Mouse (Mus musculus): ENCODE measurements around the gene Siah3. TPM values are rescaled to one million over a fixed set of nuclear protein-coding genes. Genes with fewer than 3 reads are reported as not detected.

The Siah3 gene
- polyA plus RNA-seq, 1 experiment from 2014 or later = 0.11 TPM

GRCm38 (mm10) chr14:75473061-75473930, 17.5 kb downstream of the Siah3 start:
- no peaks in the 10 kb centered on the region for H3K9me3 ChIP-seq (replicated peaks)
- no peaks in the 10 kb centered on the region for H3K4me1 ChIP-seq
- H3K4me3 ChIP-seq = no peak overlapping the region
- no peaks in the 10 kb centered on the region for H3K36me3 ChIP-seq
- H3K27me3 ChIP-seq (replicated peaks) = no peaks in the 10 kb centered on the region
- 64% methylated on average over 9 of the region's 9 CpGs for WGBS (ENCODE audit: insufficient replicate concordance)
- H3K9ac ChIP-seq = no peak overlapping the region
- ATAC-seq = no peak
- no peak overlapping the region for H3K4me2 ChIP-seq
- no peak overlapping the region for H3K27ac ChIP-seq

DNA sequence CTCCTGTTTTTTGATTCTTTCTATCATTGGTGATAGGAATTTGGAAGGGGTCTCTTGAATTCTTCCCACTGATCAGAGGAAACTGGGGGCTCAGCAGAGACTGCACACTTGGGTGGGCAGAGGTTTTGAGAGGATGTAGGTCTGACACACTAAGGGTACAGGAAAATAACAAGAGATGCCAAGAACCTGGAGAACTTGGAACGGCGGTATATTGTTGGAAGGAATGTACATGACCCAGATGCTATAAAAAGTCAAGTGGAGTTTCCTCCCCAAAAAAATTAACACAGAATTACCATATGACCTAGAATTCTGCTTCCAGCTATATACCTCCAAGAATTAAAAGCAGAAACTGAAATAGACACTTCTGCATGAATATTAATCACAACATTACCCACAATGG, 20.1 kb downstream of the Siah3 start:
- H3K27me3 ChIP-seq (replicated peaks) = no peaks in the 10 kb centered on the region
- WGBS (ENCODE audit: insufficient replicate concordance) = 82% methylated on average over 2 of the region's 2 CpGs
- H3K36me3 ChIP-seq = no peaks in the 10 kb centered on the region
- H3K4me3 ChIP-seq = no peak overlapping the region
- H3K9ac ChIP-seq = no peak overlapping the region
- H3K4me2 ChIP-seq = no peak overlapping the region
- no peak for ATAC-seq
- peaks cover 8% of the 10 kb centered on the region; the same call in 1 of the 2 replicates for H3K4me1 ChIP-seq
- H3K9me3 ChIP-seq (replicated peaks) = no peaks in the 10 kb centered on the region
- no peak overlapping the region for H3K27ac ChIP-seq

- H3K9ac ChIP-seq = no peak overlapping the region
- H3K36me3 ChIP-seq = no peaks in the 10 kb centered on the region
- 65% methylated on average over 15 of the region's 15 CpGs for WGBS (ENCODE audit: insufficient replicate concordance)
- no peak for ATAC-seq
- no peak overlapping the region for H3K4me2 ChIP-seq
- 0 out of 2 replicates have a peak, but pooled peaks cover 3% of the 10 kb centered on the region for H3K27me3 ChIP-seq (replicated peaks)
- no peak overlapping the region for H3K4me3 ChIP-seq
- H3K27ac ChIP-seq = no peak overlapping the region
- no peaks in the 10 kb centered on the region for H3K9me3 ChIP-seq (replicated peaks)
- H3K4me1 ChIP-seq = peaks cover 8% of the 10 kb centered on the region; the same call in 1 of the 2 replicates
Observed at GRCm38 (mm10) chr14:75482231-75483175, 26.7 kb downstream of the Siah3 start.

DNA sequence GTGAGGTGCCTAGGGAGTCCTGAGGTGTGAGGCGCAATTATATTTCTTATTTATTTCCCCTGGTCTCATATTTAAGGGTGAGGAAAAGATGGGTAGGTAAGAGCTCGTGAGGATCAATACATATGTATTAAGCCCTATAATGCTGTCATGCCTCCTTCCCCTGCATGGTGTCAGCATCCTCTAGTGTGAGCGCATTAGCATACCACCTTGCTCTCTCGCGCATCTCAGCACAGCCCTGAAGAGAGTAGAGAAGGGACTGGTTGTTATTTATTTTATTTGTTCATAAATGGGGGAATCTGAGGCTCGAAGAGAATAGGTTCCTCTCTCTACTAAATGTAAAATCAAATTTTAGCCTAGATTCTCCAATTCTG, 27.4 kb downstream of the Siah3 start:
- no peak for ATAC-seq
- WGBS (ENCODE audit: insufficient replicate concordance) = 74% methylated on average over 6 of the region's 6 CpGs
- Histone ChIP-seq H3K4me3 (no peak overlapping the region), H3K36me3 (no peaks in the 10 kb centered on the region), H3K27ac (no peak overlapping the region), H3K27me3 (replicated peaks) (0 out of 2 replicates have a peak, but pooled peaks cover 3% of the 10 kb centered on the region), H3K4me2 (no peak overlapping the region), H3K9me3 (replicated peaks) (no peaks in the 10 kb centered on the region), H3K4me1 (peaks cover 8% of the 10 kb centered on the region; the same call in 1 of the 2 replicates), H3K9ac (no peak overlapping the region)

GRCm38 (mm10) chr14:75487932-75488331, 32.1 kb downstream of the Siah3 start:
- H3K4me1 ChIP-seq = no peaks in the 10 kb centered on the region
- no peak for ATAC-seq
- no peaks in the 10 kb centered on the region for H3K27me3 ChIP-seq (replicated peaks)
- WGBS (ENCODE audit: insufficient replicate concordance) = 72% methylated on average over 7 of the region's 7 CpGs
- H3K4me2 ChIP-seq = no peak overlapping the region
- H3K4me3 ChIP-seq = no peak overlapping the region
- H3K9ac ChIP-seq = no peak overlapping the region
- no peaks in the 10 kb centered on the region for H3K36me3 ChIP-seq
- H3K9me3 ChIP-seq (replicated peaks) = no peaks in the 10 kb centered on the region
- no peak overlapping the region for H3K27ac ChIP-seq

DNA sequence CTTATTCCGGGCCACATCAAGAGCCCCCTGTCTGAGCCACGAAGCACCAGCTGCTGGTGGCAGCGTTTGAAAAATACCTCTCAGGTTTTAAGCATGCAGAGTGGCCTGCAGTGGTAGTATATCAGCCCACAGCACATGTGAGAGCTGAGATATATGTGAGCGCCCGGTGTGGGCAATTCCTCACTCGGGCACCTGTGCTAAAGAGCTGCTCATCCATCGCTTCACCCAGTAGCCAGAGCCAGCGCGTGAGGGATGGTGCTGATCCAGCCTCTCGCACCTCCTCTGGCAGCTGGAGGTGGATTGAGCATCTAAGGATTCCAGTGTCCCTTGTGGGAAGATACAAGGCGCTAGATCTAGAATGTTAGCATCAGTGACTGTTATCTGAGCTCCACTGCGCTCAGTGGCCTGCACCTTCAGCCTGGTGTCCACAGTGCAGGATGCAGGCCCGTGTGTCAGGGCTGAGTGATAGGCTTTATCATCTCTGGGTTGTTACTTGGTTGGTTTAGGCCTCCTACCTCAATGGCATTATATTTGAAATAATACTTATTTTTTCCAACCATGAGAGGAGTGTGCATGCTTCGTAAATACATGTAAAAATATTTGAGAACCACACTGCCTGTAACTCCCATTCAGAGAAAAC, 37.9 kb downstream of the Siah3 start:
- Histone ChIP-seq H3K9ac (no peak overlapping the region), H3K27ac (no peak overlapping the region), H3K4me1 (no peaks in the 10 kb centered on the region), H3K27me3 (replicated peaks) (no peaks in the 10 kb centered on the region), H3K4me3 (no peak overlapping the region), H3K9me3 (replicated peaks) (no peaks in the 10 kb centered on the region), H3K4me2 (no peak overlapping the region), H3K36me3 (no peaks in the 10 kb centered on the region)
- ATAC-seq = no peak
- WGBS (ENCODE audit: insufficient replicate concordance) = 73% methylated on average over 14 of the region's 14 CpGs

DNA sequence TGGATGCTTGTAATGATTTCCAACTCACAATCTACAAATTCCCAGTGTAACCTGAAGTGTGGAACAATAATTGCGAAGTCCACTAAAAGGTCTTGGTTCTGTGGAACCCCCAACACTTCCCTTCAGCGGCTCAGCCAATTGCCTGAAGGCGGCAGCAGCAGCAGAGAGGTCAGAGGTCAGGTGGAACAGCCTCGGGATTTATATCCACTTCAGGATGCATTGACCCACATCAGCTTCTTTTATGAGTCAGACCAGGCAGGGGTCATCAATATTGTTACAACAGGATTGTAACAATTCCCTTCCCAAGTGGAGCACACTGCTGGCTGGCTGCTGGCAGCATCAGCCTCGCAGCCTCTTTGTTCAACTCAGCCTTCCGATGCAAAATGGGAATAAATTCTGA, 39.1 kb downstream of the Siah3 start:
- Histone ChIP-seq H3K9ac (no peak overlapping the region), H3K4me2 (no peak overlapping the region), H3K9me3 (replicated peaks) (no peaks in the 10 kb centered on the region), H3K27me3 (replicated peaks) (no peaks in the 10 kb centered on the region), H3K4me3 (no peak overlapping the region), H3K36me3 (no peaks in the 10 kb centered on the region), H3K27ac (no peak overlapping the region), H3K4me1 (no peaks in the 10 kb centered on the region)
- ATAC-seq = no peak
- 71% methylated on average over 6 of the region's 6 CpGs for WGBS (ENCODE audit: insufficient replicate concordance)

DNA sequence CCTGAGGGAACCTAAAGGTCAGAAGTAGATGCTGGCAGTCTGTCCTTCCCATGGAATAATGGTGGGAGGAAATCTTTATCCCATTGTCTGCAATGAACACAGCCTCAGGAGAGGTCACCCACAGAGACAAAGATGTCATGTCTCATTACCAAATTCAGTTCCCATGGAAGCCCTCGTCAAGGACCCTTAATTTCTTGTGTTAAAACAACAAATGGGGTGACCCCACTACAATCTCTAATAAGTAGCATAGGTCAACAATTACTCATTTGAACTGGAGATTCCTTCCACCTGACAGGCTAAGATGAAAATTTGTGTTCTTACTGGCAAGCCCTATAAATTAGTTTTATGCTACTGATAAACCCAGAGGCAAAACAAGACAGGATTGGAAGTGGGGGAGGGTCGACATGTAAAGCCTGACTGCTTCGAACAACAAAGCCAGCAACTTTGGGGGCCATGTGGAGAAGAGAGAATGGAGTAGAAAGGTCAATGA, 45.8 kb downstream of the Siah3 start:
- Histone ChIP-seq H3K27me3 (replicated peaks) (no peaks in the 10 kb centered on the region), H3K9me3 (replicated peaks) (no peaks in the 10 kb centered on the region), H3K4me2 (no peak overlapping the region), H3K27ac (no peak overlapping the region), H3K36me3 (no peaks in the 10 kb centered on the region), H3K9ac (no peak overlapping the region), H3K4me3 (no peak overlapping the region), H3K4me1 (no peaks in the 10 kb centered on the region)
- ATAC-seq = no peak
- WGBS (ENCODE audit: insufficient replicate concordance) = 61% methylated on average over 3 of the region's 3 CpGs

- WGBS (ENCODE audit: insufficient replicate concordance) = 71% methylated on average over 8 of the region's 8 CpGs
- Histone ChIP-seq H3K9me3 (replicated peaks) (no peaks in the 10 kb centered on the region), H3K9ac (no peak overlapping the region), H3K4me2 (no peak overlapping the region), H3K27me3 (replicated peaks) (no peaks in the 10 kb centered on the region), H3K4me1 (no peaks in the 10 kb centered on the region), H3K36me3 (no peaks in the 10 kb centered on the region), H3K27ac (no peak overlapping the region), H3K4me3 (no peak overlapping the region)
- ATAC-seq = no peak
Observed at GRCm38 (mm10) chr14:75502446-75502845, 46.7 kb downstream of the Siah3 start.

GRCm38 (mm10) chr14:75504255-75504654, 48.5 kb downstream of the Siah3 start:
- 40% methylated on average over 2 of the region's 2 CpGs for WGBS (ENCODE audit: insufficient replicate concordance)
- H3K4me1 ChIP-seq = no peaks in the 10 kb centered on the region
- no peak for ATAC-seq
- no peak overlapping the region for H3K27ac ChIP-seq
- no peak overlapping the region for H3K9ac ChIP-seq
- H3K27me3 ChIP-seq (replicated peaks) = no peaks in the 10 kb centered on the region; the same call in 1 of the 2 replicates
- H3K4me2 ChIP-seq = no peak overlapping the region
- no peak overlapping the region for H3K4me3 ChIP-seq
- no peaks in the 10 kb centered on the region for H3K36me3 ChIP-seq
- H3K9me3 ChIP-seq (replicated peaks) = no peaks in the 10 kb centered on the region

DNA sequence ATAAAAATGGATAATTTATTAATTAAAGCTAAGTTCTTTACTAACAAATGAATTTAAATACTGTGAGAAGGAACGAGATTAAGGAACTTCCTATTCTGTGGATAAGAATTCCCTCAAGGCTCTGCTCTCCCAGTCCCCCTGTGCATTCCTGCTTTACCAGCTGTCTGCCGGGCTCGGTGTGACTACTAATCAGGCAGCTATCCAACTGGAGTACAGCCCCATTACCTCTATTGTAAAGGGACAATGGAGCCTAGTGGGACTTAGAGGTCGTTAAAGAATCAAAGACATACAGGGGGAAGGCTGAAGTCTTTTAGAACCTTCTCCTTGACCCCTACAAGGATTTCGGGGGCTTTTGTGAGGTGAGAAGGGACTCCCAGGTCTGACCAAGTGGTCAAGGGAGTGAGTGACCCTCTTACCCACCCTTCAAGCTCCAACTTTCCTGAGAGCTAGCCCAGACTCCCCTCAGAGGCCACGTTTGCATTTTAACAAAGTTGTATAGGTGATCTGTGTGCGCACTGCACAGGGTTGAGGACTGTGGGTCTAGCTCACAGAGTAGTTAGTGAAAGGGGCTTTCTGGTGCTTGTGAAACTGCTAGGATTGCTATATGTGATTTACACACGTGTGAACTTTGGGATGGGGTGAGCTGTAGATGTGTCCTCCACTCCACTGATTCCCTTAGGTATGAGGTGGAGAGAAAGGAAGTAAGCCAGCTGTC, 49.5 kb downstream of the Siah3 start:
- Histone ChIP-seq H3K4me1 (no peaks in the 10 kb centered on the region), H3K9ac (no peak overlapping the region), H3K36me3 (no peaks in the 10 kb centered on the region), H3K27me3 (replicated peaks) (no peaks in the 10 kb centered on the region; the same call in 1 of the 2 replicates), H3K27ac (no peak overlapping the region), H3K9me3 (replicated peaks) (no peaks in the 10 kb centered on the region), H3K4me2 (no peak overlapping the region), H3K4me3 (no peak overlapping the region)
- WGBS (ENCODE audit: insufficient replicate concordance) = 52% methylated on average over 8 of the region's 8 CpGs
- ATAC-seq = no peak

All from liver, embryonic 12.5 days (tissue).